Mouse (Mus musculus): ENCODE measurements around the gene Sorbs1.

Gene Sorbs1

DNA sequence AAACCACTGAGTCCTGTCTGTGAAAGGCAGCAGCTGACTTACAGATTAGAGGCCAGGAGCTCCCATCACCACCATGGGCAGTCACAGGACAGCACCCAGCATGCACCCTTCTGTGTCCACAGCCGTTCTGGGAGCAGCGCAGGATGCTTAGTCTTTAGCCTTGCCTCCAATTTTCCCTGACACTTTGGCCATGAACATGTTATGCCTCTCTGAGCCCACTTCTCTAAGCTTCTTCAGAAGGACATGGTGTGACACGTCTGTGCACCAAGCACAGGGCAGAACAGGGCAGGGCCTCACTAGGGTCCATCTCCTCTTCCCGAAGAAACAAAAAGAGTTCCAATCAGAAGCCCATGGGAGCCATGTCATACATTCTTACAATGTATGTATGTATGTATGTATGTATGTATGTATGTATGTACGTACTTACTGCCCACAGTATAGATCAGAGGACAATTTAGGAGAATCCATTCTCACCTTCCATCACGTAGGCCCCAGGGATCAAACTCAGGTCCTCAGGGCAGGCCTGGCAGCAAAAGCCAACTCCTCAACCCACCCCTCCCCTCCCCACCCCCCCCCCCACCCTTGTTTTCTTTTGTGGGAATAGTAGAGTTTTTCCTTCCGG is 266.8 kb downstream of the Sorbs1 start:
- Histone ChIP-seq H3K36me3 (ENCODE audit: insufficient read depth, low read length) (peaks cover 58% of the 10 kb centered on the region), H3K4me3 (replicated peaks; ENCODE audit: low read length) (no peak overlapping the region), H3K27me3 (ENCODE audit: insufficient read depth, low read length) (no peaks in the 10 kb centered on the region), H3K4me1 (replicated peaks; ENCODE audit: low read depth, low read length) (peaks cover 5% of the 10 kb centered on the region; the same call in 1 of the 2 replicates), H3K9me3 (ENCODE audit: low read length) (no peaks in the 10 kb centered on the region)
- TF ChIP-seq CTCF (conservative IDR thresholded peaks at IDR 0.05; ENCODE audit: low read length) (no peak), NANOG (IDR thresholded peaks at IDR 0.05; ENCODE audit: borderline replicate concordance, low read length) (no peak), POU5F1 (IDR thresholded peaks at IDR 0.05; ENCODE audit: borderline replicate concordance, low read length) (no peak)

Data from E14TG2a.4 (cell line).